Mouse (Mus musculus) erythroblast, embryonic 14.5 days (primary cell): ENCODE measurements around the gene Cacna2d1.

Experiments used
- GATA1 ChIP-seq: IDR thresholded peaks from 2 replicates; pipeline ENCODE4 v1.6.1; 2012; ENCODE audit warnings: low read length, inconsistent platforms, mixed read lengths
- TAL1 ChIP-seq: IDR thresholded peaks from 3 replicates; pipeline ENCODE4 v1.6.1; 2012; ENCODE audit warnings: low read length, inconsistent platforms, mixed read lengths

DNA sequence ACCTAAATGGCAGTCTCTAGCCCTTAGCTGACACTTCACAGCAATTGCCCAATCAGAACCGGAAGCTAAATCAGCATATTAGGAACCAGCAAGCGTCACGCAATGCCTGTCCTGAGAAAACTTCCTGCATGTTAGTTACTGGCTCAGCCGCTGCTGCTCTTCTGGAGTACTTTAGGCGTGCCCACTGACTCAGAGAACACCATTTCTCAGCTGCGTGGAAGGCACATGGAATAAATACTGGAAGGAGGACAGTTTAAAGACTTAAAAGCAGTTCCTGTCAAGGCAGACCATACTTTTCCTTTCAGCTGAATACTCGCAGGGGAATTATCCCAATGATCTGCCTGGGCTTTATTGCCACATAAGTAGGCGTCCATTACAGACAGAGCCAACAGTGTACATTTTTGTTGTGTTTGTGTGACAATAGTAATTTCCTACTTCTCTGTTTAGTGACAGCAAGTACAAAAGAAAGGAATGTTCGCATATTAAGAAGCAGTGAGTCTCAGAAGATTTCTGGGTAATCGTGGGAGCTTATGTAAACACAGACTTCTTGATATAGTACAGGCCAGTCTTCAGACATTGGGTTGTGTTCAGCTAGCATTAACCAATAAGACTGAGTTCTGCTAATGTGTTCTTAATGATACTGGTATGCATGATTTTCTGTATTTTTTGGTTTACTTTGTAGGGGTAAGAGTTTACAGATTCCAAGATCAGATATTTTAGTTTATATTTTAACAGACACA lies 113.1 kb downstream of the Cacna2d1 start:
- TF ChIP-seq GATA1, result no peak
- no peak for TF ChIP-seq TAL1
